Mouse (Mus musculus) ES-Bruce4 (cell line): Measurements from ENCODE around the gene Cyp2a22. TPM values are rescaled to one million over a fixed set of nuclear protein-coding genes. Genes with fewer than 3 reads are reported as not detected.
"Not testable (repeated sequence)": the region's sequence is repeated elsewhere in the genome, so short reads cannot be mapped to it uniquely, and the experiment has no call there.

Experiments
- H3K27ac ChIP-seq: 2 replicates; pipeline ENCODE4 v1.5.1; 2012; ENCODE audit warnings: low read length, inconsistent platforms; ENCODE audit not compliant: insufficient read depth
- H3K27me3 ChIP-seq: 2 replicates; pipeline ENCODE4 v1.6.1; 2012; ENCODE audit warnings: mild to moderate bottlenecking, low read length, inconsistent platforms; ENCODE audit not compliant: control insufficient read depth, poor library complexity, insufficient read depth, severe bottlenecking
- H3K36me3 ChIP-seq: 2 replicates; pipeline ENCODE4 v1.6.1; 2012; ENCODE audit warnings: inconsistent platforms, mild to moderate bottlenecking, low read length, moderate library complexity; ENCODE audit not compliant: control insufficient read depth, poor library complexity, insufficient read depth, severe bottlenecking
- H3K4me1 ChIP-seq: one replicate; pipeline ENCODE4 v1.8.1; 2011; ENCODE audit warnings: low read length; ENCODE audit not compliant: control insufficient read depth, insufficient read depth
- H3K4me3 ChIP-seq: 2 replicates; pipeline ENCODE4 v1.5.1; 2011; ENCODE audit warnings: low read depth, mild to moderate bottlenecking, low read length
- H3K9ac ChIP-seq: 2 replicates; pipeline ENCODE4 v1.6.1; 2012; ENCODE audit warnings: low read depth, mild to moderate bottlenecking, inconsistent platforms; ENCODE audit not compliant: poor library complexity, severe bottlenecking
- H3K9me3 ChIP-seq: replicated peaks from 2 replicates; pipeline ENCODE4 v1.6.1; 2012; ENCODE audit warnings: mild to moderate bottlenecking, low read length, inconsistent platforms; ENCODE audit not compliant: control insufficient read depth, poor library complexity, insufficient read depth, severe bottlenecking
- CTCF ChIP-seq: IDR thresholded peaks from one replicate; pipeline ENCODE4 v1.8.1; 2011; ENCODE audit warnings: low read depth, low read length
- EP300 ChIP-seq: IDR thresholded peaks from 2 replicates; pipeline ENCODE4 v1.6.1; 2011; ENCODE audit warnings: low read depth, low read length; ENCODE audit not compliant: insufficient read depth
- POLR2A ChIP-seq: IDR thresholded peaks from one replicate; pipeline ENCODE4 v1.8.1; 2011; ENCODE audit warnings: low read length; ENCODE audit not compliant: insufficient read depth
- polyA plus RNA-seq: library from polyadenylated mRNA; stranded (reverse); fragments of >200 nt; gene quantifications from 2 replicates; pipeline ENCODE4 v1.2.4, GENCODE M21; 2011; ENCODE audit warnings: low read depth; ENCODE audit not compliant: missing spikeins, insufficient read depth, insufficient read length

Gene Cyp2a22
- not detected in 2 replicates for polyA plus RNA-seq

GRCm38 (mm10) chr7:26939262-26939661 lies at the start of gene Cyp2a22:
Cyp2a22 (minus strand) TSS chr7:26939384.
- Histone ChIP-seq H3K27ac (no peak within 1 kb of the TSS), H3K27me3 (no peaks in the 10 kb centered on the region), H3K4me1 (no peaks in the 10 kb centered on the region), H3K36me3 (no peaks in the 10 kb centered on the region), H3K4me3 (no peak within 1 kb of the TSS), H3K9me3 (no peaks in the 10 kb centered on the region), H3K9ac (no peak within 1 kb of the TSS)
- TF ChIP-seq EP300 (no peak), POLR2A (no peak)

GRCm38 (mm10) chr7:26983151-26983550 lies 44.0 kb upstream of the Cyp2a22 start:
- not testable (repeated sequence) for H3K9me3 ChIP-seq, H3K9ac ChIP-seq, H3K36me3 ChIP-seq, H3K27me3 ChIP-seq, H3K4me3 ChIP-seq, H3K4me1 ChIP-seq
- H3K27ac ChIP-seq, result peak overlapping the region; percentile 96

GRCm38 (mm10) chr7:26982551-26982950 lies 43.4 kb upstream of the Cyp2a22 start:
- no peak overlapping the region for H3K9ac ChIP-seq
- peaks cover 2% of the 10 kb centered on the region for H3K4me1 ChIP-seq
- no peaks in the 10 kb centered on the region for H3K36me3 ChIP-seq
- H3K27ac ChIP-seq, result peak overlapping the region; percentile 96
- H3K9me3 ChIP-seq, result peaks cover 8% of the 10 kb centered on the region
- no peak for TF ChIP-seq CTCF
- TF ChIP-seq POLR2A, result no peak
- TF ChIP-seq EP300, result peak; percentile 46; the same call in 1 of the 2 replicates
- H3K4me3 ChIP-seq, result no peak overlapping the region
- no peaks in the 10 kb centered on the region; the same call in 1 of the 2 replicates for H3K27me3 ChIP-seq

GRCm38 (mm10) chr7:26981937-26982336 lies 42.8 kb upstream of the Cyp2a22 start:
- H3K27ac ChIP-seq, H3K9ac ChIP-seq, H3K4me3 ChIP-seq: not testable (repeated sequence)

GRCm38 (mm10) chr7:26981464-26981863 lies 42.3 kb upstream of the Cyp2a22 start:
- H3K4me3 ChIP-seq, H3K4me1 ChIP-seq, H3K27ac ChIP-seq, H3K9me3 ChIP-seq, H3K36me3 ChIP-seq, H3K27me3 ChIP-seq, H3K9ac ChIP-seq: not testable (repeated sequence)

More at GRCm38 (mm10) chr7:26981937-26982336, 42.8 kb upstream of the Cyp2a22 start:
- not testable (repeated sequence) for H3K27me3 ChIP-seq, H3K9me3 ChIP-seq, H3K36me3 ChIP-seq, H3K4me1 ChIP-seq

GRCm38 (mm10) chr7:26962371-26962770 lies 23.2 kb upstream of the Cyp2a22 start:
- H3K4me3 ChIP-seq, H3K27ac ChIP-seq, H3K4me1 ChIP-seq, H3K36me3 ChIP-seq, H3K9ac ChIP-seq, H3K9me3 ChIP-seq, H3K27me3 ChIP-seq: not testable (repeated sequence)

- not testable (repeated sequence) for H3K9ac ChIP-seq, H3K9me3 ChIP-seq, H3K27me3 ChIP-seq, H3K4me1 ChIP-seq, H3K36me3 ChIP-seq, H3K27ac ChIP-seq, H3K4me3 ChIP-seq
These were observed 14.1 kb upstream of the Cyp2a22 start for GRCm38 (mm10) chr7:26953306-26953705.

GRCm38 (mm10) chr7:26952671-26953070 lies 13.5 kb upstream of the Cyp2a22 start:
- H3K36me3 ChIP-seq, H3K4me1 ChIP-seq, H3K9ac ChIP-seq, H3K27me3 ChIP-seq, H3K9me3 ChIP-seq, H3K27ac ChIP-seq, H3K4me3 ChIP-seq: not testable (repeated sequence)
